Mouse (Mus musculus) thymus, postnatal 4 days (tissue): Measurements from ENCODE around the gene Otud7a.

Source experiments
- DNase-seq: peaks from one replicate; pipeline ENCODE4 v3.0.0; 2021

Gene Otud7a

DNA sequence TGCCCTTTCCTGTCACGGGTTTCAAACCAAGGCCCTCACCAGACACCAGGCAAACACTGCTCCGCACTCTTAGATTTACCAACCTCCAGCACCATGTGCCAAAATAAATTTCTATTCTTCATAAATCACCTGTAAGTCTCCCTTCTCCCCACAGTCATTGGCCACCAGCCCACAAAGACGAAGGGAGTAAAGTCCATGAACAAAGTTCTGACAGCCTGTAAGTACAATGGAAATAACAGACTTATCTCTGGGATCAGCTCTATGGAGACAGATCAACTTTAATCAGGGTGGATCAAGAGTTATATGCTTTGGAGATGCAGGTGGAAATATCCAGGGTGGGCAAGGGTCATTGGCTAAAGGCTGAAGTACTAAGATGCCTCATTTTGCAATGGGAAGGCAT is 336.3 kb downstream of the Otud7a start:
- DNase-seq = no peak

DNA sequence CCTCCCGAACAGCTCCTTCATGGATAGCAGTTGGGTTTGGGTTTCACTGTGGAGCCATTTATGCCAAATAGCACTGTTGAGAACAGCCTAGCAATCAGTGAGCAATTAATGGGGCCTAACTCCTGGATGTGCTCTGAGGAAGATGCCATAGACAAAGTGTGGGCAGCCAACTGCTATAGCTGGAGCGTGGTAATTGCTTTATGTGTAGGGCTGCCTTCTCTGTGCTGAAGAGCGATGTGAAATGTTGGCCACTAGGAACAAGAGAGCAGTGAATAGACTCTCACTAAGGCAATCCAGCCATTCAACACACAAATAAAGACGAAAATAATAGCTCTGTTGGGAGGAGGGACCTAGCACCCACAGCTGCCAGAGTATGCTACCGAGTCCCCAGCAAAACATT is 345.2 kb downstream of the Otud7a start:
- DNase-seq = no peak

DNA sequence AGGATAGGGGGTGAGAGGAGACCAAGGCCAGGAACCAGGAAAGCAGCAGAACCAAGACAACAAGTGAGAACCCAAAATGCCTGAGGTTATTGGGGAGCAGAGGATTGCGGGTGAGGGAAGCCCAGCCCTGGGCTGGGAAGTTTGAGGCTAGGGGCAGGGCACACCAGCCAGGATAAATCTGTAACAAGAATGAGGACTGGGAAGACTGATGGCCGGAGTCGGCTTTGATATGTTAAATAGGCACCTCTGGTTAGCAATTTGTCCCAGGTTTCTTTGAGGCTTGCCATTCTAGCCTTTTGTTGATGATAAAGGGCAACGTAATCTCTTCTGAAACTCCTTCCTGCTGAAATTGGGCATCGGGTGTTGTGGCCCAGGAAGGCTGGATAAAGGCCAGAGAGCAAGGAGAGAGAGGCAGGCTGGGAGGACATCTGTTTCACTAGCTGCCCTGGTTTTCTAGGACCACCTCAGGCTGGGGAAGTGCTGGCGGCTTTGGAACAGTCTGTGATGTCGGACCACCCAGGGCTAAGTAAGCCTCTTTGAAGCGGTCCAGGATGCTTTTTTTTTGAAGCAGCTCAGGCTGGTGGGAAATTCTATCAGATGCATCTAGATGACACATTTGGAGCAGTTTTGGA is 351.6 kb downstream of the Otud7a start:
- DNase-seq = no peak

DNA sequence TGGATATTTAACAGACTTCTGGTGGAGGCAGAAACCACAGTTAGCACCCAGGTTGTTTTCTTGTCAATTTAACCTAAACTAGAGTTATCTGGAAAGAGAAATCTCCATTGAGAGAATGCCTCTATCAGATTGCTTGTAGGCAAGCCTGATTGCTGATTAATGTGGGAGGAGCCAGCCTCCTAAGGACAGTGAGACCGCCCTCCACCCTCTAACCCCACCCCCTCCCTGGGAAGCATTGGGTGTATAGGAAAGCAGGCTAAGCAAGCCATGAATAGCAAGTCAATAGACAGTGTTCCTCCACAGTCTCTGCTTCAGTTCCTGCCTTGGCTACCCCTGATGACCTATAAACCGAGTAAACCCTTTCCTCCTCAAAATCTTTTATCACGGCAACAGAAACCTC is 353.9 kb downstream of the Otud7a start:
- DNase-seq = no peak

DNA sequence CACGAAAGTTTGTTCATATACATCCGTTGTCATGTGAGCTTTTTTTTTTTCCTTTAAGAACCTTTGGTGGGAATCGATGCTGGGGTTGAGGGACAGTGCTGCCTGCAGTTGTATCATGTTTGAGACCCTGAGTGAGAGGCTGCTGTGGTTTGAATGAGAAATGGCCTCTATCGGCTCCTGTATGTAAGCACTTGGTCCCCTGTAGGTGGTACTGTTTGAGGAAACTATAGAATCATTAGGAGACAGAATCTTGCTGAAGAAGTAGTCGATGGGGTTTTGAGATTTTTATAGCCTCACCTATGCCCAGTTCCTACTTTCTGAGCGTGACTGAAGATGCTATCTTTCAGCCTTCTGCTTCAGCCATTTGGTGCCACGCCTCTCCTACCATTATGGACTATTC is 354.8 kb downstream of the Otud7a start:
- DNase-seq = no peak

DNA sequence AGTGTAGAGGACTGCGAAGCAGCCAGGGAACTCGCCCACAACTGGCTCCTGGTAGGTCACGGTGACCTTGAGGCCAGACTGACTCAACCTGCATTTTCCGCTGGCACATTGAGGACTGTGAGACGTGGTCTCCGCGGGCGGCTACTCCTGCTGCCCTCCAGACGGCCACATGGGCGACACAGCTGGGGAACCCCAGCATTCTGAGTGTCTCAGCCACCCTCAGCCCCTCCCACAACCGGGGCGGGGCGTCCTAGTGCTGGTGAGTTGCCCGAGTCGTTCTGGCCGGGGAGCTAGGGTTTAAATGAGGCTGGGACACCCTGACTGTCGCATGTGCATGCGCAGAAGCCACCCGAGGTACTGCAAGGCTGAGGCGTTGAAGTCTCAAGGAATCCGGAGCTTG is 358.2 kb downstream of the Otud7a start:
- DNase-seq = peak; percentile 42
